Mouse (Mus musculus) heart, embryonic 16.5 days (tissue): ENCODE measurements at regions not wholly inside any gene's neighbourhood (a gene's known extent, or its start where the extent isn't known, plus 50 kb on each side); places are given as distances from the start of the nearest gene placed in this dataset.

Experiments
- ATAC-seq: fragments of 200-750 bp; cut with Nextera tagmentation; replicated peaks from 2 replicates; pipeline ENCODE4 v1.8.0; 2017; ENCODE audit warnings: moderate number of reproducible peaks; ENCODE audit not compliant: insufficient read depth, low FRiP score; ENCODE audit errors: extremely low read depth
- H3K27ac ChIP-seq: fragments of 300-500 bp; sonication (generic); 2 replicates; pipeline ENCODE4 v1.5.1; 2014; ENCODE audit warnings: mild to moderate bottlenecking, low read length, control low read depth, moderate library complexity
- H3K27me3 ChIP-seq: fragments of 300-500 bp; sonication (generic); 2 replicates; pipeline ENCODE4 v1.6.1; 2014; ENCODE audit warnings: low read length, mixed read lengths; ENCODE audit not compliant: control insufficient read depth, insufficient read depth
- H3K36me3 ChIP-seq: fragments of 300-500 bp; sonication (generic); 2 replicates; pipeline ENCODE4 v1.6.1; 2014; ENCODE audit not compliant: control insufficient read depth, insufficient read depth
- H3K4me1 ChIP-seq: fragments of 300-500 bp; sonication (generic); 2 replicates; pipeline ENCODE4 v1.6.1; 2014; ENCODE audit warnings: low read length, mixed read lengths; ENCODE audit not compliant: control insufficient read depth, insufficient read depth
- H3K4me2 ChIP-seq: fragments of 300-500 bp; sonication (generic); 2 replicates; pipeline ENCODE4 v1.6.1; 2014; ENCODE audit warnings: low read depth, mild to moderate bottlenecking, control low read depth, low read length
- H3K4me3 ChIP-seq: fragments of 300-500 bp; sonication (generic); 2 replicates; pipeline ENCODE4 v1.5.1; 2014; ENCODE audit warnings: mild to moderate bottlenecking, control low read depth, low read length
- H3K9ac ChIP-seq: fragments of 300-500 bp; sonication (generic); 2 replicates; pipeline ENCODE4 v1.6.1; 2014; ENCODE audit warnings: low read length, control low read depth
- H3K9me3 ChIP-seq: fragments of 300-500 bp; sonication (generic); replicated peaks from 2 replicates; pipeline ENCODE4 v1.6.1; 2016; ENCODE audit warnings: low read length; ENCODE audit not compliant: control insufficient read depth
- WGBS: fragments of 180-500 bp; shearing (Covaris S2); extraction: QIAGEN DNeasy Blood & Tissue Kit; methylation state at CpG from one replicate; pipeline ENCODE4 v1.1.7; 2014; 5-methylcytosine and 5-hydroxymethylcytosine counted together

DNA sequence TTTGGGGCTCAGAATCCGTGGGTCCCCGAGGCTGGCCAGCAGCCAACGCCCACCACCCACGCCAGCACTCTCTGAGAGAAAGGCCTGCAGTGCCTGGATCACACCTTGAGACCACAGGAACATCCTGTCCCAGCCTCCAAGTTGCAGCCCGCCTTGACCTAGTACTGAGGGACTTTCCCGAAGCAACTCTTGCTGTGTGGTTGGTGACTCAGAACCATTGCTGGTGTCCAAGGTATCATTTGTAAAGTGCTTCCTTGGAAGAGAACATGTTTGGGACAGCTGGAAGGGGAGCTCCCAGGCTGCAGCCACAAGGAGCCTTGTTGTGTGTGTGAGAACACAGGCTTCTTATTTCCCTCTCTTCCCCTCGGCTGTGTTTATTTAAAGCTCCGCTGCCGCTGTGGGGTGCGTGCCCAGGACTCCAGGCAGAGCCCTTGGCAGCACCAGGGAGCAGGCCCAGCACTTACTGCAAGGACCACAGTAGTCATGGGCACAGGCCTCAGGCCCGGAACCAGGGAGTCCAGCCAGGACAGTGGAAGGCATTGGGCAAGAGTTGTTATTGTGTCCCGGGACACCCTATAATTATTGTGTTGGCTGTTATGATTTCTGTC, 2153.8 kb upstream of the Gm7489 start:
- H3K4me1 ChIP-seq = no peaks in the 10 kb centered on the region; the same call in 1 of the 2 replicates
- no peak overlapping the region for H3K27ac ChIP-seq
- H3K27me3 ChIP-seq = no peaks in the 10 kb centered on the region
- H3K4me2 ChIP-seq = no peak overlapping the region
- 0 out of 2 replicates have a peak, but pooled peaks cover 3% of the 10 kb centered on the region for H3K9me3 ChIP-seq
- no peak overlapping the region for H3K9ac ChIP-seq
- WGBS = 42% methylated on average over 12 of the region's 12 CpGs
- H3K4me3 ChIP-seq = no peak overlapping the region
- peak; percentile 65 for ATAC-seq
- no peaks in the 10 kb centered on the region for H3K36me3 ChIP-seq

- H3K27ac ChIP-seq = no peak overlapping the region
- H3K27me3 ChIP-seq = no peaks in the 10 kb centered on the region
- H3K9ac ChIP-seq = no peak overlapping the region
- 0 out of 2 replicates have a peak, but pooled peaks cover 3% of the 10 kb centered on the region for H3K9me3 ChIP-seq
- 76% methylated on average over 1 of the region's 1 CpGs for WGBS
- H3K4me1 ChIP-seq = no peaks in the 10 kb centered on the region; the same call in 1 of the 2 replicates
- ATAC-seq = no peak
- H3K4me2 ChIP-seq = no peak overlapping the region
- H3K4me3 ChIP-seq = no peak overlapping the region
- H3K36me3 ChIP-seq = no peaks in the 10 kb centered on the region
Measured at GRCm38 (mm10) chr15:51734194-51734593, 2150.5 kb upstream of the Gm7489 start.
